Mouse (Mus musculus): Measurements from ENCODE around the gene St3gal3. TPM values are rescaled to one million over a fixed set of nuclear protein-coding genes. Genes with fewer than 3 reads are reported as not detected.

St3gal3 gene
- total RNA-seq, 2 experiments from 2014 or later, result 65.8 to 68.8 TPM

DNA sequence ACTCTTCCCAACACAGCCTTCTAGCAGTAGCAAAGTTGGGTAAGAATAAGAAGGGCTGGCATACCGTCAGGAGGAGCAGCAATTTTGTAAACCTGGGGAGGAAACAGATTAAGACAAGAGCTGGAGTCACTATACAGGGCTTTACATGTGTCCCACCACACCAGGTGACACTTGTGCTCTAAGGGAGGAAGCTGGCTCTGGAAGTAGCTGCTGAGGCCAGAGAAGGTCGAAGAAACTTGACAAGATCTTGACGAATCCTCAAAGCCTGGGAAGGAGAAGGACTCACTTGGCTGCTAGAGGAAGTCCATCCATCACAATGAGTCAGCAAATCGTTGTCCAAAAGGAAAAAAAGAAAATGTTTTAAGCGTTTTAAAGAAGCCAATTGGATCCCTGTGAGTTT lies 218.3 kb downstream of the St3gal3 start:
- intact Hi-C loops (cut with DNase I), result loop anchor here (5.0 kb wide), 1 partner anchor 79 kb away; no protein-coding TSS in a partner anchor
- DNase-seq, result no peak

DNA sequence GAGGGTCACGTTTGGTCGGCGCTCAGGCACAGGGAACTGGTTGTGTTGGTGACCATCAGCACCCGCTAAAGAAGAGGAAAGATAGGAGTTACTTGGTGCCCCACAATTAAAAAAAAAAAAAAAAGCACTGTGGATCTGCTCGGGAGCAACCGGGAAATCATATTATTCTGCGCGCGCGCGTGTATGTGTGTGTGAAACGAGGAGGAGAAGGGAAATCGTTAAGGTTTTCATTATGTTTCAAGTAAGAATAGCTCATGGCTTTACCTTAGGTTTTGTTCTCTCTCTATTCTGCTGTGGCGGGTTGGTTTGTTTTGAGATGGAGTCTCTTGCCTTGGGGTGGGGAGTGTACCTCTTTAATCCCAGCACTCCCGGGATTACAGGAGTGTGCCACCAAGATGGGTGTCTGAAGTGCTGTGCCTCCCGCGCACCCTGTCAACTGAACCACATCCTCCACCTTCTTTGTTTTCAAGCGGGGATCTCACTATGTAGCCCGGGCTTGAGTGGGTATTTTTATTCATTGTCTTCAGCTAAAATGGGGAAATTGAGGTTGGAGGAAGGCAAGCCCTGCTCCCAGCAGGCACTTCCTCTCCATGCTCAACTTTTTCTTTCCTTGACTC lies 219.1 kb downstream of the St3gal3 start:
- no peak for DNase-seq
- intact Hi-C loops (cut with DNase I), result loop anchor here (5.0 kb wide), 1 partner anchor 78 kb away; no protein-coding TSS in a partner anchor

DNA sequence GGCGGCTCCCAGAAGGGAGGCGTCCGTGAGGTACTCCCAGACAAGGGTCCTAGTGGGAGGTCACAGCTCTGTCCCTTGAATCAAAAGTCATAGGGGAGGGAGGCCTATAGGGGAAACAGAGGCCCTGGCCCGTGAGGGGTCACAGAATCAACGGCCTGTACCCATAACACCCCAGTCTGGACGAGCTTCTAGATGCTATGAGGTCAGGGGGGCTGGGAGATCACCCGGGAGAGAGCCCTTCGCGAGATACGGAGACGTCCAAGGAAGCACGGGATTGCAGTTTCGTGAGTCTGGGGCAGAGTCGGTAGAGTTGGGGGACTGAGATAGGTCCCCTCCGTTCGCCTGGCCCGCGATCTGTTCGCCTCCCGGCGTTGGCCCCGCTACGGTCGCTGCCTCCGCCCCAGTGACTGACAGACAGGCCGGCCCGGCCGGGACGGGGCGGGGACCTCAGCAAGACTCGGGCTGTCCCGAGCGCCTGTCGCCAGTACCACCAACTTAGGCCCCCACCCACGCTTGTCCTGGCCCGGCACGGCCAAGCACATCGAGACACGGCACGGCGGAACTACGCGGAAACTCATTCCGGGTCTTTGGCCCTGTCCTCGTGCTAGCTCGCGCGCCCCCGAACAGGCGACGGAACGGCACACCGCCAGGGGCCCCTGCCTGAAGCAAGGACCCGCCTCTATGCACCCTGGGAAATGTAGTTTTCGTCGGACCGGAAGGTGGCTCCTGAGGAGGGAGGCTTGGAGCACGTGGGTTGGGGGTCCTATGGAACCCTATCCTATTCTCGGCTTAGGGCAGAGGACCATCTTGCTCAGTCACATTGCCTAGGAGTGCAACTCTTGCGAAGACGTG lies 219.9 kb downstream of the St3gal3 start, which contains the start of gene Ipo13:
Gene Ipo13 (minus strand): TSS at position 409 of the 852 bp plus-strand sequence.
- DNase-seq, result peak; percentile 86 to 97

DNA sequence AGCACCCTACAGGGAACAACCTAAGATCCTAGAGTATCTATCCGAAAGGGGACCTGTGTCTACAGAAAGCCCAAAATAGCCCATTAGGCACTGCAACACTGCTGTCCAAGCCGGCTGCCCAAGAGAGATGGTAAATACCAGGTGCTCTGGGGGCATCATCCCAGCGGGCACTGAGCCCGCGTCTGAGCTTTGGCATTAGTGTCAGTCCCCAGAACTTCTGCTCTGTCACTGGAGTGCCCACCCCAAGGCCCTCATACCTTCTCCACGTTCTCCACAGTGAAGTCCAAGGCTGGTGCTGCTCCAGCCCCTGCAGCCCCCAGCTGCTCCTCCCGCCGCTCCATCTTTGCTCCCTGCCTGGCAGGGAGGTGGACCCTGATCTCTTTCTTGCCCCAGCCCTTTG lies 220.7 kb downstream of the St3gal3 start:
- intact Hi-C loops (cut with DNase I), result no loop called here
- peak; percentile 65 to 69 for DNase-seq

More for the DNA sequence above, 219.9 kb downstream of the St3gal3 start, which contains the start of gene Ipo13:
- intact Hi-C loops (cut with DNase I), result loop anchor here (5.0 kb wide), 1 partner anchor 78 kb away; no protein-coding TSS in a partner anchor

DNA sequence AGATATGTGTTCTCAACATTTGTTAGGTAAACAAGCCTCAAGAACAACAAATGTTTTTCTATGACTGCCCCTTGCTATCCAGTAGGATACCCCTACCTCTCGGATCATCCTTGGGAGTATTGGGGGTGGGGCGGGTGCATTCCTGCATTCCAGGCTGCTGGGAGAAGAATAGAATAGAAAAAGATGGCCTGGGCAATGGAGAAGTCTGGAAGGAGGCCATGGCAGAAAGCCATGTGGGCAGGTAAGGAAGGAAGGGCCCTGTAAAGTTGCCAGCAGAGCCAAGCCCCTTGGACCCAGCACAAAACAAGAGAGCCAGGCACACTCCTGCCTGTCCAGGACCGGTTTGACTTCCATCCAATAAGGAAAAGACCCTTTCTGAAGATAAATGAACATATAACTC lies 221.3 kb downstream of the St3gal3 start:
- no peak for DNase-seq
- intact Hi-C loops (cut with DNase I), result no loop called here

DNA sequence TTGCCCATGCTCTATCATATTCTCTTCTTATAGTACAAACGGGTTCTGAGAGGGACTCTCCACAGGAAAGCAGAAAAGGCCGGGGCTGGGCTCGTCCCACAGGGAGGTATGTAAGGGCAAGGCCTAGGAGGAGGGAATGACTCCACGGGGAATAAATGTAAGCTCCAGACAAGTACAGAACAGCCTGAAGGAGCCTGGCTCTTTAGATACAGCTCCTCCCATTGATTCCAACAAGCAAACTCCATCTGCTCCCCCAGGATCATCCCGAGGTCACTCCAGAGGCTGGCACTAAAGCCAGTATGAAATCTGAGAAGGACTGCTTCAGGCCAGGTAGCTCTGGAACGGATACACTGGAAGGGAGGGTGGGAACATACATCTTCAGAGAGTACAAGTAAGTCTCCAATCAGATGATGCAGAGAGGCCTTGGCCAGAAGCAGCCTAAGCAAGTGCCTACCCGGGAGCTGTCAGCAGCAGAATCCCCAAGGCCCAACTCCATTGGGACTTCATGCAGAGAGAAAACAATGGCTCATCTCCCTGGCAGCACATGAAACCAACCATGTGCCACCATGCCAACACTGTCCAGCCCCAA lies 221.9 kb downstream of the St3gal3 start:
- DNase-seq, result no peak
- intact Hi-C loops (cut with DNase I), result no loop called here

DNA sequence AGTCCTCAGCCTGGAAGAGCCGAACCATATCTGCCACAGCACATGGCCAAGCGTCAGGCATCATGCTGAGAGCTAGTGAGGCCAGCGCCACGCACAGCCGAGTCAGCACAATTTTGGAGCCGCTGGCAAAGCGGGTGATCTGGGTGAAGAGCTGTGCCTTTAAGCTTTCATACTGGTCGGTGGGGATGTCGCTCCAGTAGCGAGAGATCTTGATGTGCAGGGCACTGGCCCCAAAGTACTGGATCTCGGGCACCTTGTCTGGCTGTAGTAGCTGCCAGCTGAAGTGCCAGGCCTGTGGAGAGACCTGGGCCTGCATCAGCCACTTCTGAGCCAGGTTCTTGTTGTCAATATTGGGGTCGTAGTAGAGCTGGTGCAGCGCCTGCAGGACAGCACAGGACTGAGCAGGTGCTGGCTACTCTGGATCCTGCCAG lies 222.6 kb downstream of the St3gal3 start:
- intact Hi-C loops (cut with DNase I), result no loop called here
- DNase-seq, result no peak

DNA sequence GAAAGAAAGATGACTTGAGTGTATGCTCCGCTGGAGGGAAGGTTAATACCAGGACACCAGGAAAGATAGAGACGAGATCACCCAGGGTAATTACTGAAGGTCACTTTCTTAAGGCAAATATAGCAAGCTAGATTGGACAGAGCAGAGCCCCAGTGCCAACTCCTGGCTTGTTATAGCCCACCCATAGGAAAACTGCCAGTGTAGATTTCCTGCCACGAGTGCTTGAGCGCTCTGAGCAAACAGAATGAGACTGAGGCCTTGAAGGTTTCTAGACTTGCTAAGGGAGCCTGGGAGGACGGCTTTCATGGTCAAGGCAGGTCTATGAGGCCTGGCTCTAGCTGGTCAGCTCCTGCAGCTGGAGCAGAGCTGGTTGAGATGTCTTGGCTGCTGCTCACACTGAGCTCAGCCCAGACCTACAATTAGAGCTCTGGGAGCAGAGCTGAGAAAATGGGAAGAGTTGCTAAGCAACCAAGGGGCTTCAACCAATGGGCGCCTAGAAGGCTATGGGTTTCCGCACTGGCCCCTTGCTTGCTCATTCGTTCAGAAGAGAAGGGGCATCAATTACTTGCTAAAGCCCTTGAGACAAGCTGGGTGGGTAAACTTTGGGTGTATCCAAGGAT lies 225.8 kb downstream of the St3gal3 start:
- no peak for DNase-seq

DNA sequence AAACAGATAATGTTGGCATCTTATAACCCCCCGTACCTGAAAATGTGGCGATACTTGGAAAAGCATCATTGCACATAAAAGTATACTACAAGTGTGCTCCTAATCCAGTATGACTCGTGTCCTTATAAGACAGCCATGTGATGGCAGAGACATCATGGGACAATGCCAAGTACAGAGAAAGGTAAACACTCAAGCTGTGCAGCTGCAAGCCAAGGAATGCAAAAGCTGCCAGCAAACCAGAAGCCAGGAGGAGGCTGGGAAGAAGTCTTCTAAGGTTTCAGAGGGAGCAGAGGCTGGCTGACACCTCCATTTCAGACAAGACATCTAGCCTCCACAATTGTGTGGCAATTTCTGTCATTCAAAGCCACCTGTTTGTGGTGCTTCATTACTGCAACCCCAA lies 228.5 kb downstream of the St3gal3 start:
- peak in 1 of 2 experiments; percentile 48 for DNase-seq
- intact Hi-C loops (cut with DNase I), result no loop called here

More for the DNA sequence above, 225.8 kb downstream of the St3gal3 start:
- intact Hi-C loops (cut with DNase I), result no loop called here

DNA sequence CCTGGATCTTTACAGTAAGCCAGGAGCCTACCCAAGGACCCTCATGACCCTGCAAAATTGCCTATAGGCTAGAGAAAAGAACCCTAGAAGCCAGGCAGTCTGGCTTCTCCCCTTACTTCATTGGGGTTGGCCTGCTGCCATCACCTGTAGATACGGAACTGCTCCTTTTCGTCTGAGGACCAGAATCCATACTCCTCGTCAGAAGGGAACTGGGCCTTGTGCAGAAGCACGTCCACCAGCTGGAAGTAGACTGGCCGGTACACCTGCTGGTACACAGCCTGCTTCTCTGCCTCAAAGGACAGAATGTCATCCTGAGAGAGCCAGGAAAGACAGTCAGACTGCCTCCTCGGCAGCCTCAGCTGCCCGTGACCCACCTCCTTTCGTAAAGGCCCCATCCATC lies 230.0 kb downstream of the St3gal3 start:
- no peak for DNase-seq
- intact Hi-C loops (cut with DNase I), result no loop called here

DNA sequence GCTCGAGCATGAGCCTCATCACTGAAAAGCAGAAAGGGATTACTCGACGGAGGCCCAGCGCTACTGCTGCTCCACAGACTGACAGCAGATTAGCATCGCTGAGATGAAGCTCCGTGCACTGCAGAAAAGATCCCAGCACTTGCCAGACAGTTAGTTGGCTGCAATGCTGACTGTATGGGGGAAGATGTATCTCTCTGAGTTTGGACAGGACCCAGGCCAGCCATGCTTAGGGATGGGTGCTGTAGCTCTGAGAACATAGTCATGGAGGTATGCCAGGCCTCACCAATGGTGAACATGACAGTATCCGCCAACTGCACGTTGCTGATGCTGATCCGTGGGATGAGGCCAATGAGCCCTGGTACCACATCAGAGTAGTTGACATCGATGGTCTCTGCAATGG lies 230.6 kb downstream of the St3gal3 start:
- intact Hi-C loops (cut with DNase I), result no loop called here
- DNase-seq, result no peak

DNA sequence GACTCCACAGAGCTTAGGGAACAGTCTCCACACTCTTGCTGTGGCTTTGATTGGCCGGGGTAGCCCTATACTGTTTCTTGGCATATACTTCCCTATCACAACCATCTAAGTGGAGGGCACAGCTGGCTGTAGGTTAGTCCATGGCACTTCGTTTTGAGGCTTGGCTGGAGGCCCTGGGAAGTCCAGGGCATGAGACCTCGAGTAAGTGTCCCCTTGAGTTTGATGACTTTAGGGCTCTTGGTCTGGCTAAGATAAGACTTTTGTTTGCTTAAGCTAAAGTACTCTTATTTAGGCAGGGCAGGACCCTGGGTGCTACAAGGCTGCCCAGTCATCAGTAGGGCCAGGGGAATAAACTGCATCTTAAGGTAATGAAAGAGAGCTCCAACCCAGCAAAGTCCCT lies 236.6 kb downstream of the St3gal3 start:
- no peak for DNase-seq
- intact Hi-C loops (cut with DNase I), result no loop called here

DNA sequence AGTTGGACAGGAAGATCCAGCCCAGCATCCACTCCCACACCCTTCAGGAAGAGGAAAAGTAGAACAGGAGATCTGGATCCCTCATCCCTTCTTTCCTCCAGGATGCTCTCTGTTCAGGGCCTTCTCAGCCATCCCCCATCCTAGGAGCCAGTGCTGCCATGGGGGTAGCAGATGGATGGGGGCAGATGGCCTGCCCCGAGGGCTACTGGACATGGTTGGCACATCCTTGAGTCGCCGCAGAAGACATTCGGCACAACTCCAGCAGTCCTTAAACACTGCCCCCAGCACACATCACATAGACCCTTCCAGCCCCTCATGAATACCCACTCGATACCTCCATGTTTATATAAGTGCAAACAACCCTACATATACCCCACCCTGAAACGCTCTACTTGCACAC lies 238.7 kb downstream of the St3gal3 start:
- no peak for DNase-seq
- intact Hi-C loops (cut with DNase I), result no loop called here

DNA sequence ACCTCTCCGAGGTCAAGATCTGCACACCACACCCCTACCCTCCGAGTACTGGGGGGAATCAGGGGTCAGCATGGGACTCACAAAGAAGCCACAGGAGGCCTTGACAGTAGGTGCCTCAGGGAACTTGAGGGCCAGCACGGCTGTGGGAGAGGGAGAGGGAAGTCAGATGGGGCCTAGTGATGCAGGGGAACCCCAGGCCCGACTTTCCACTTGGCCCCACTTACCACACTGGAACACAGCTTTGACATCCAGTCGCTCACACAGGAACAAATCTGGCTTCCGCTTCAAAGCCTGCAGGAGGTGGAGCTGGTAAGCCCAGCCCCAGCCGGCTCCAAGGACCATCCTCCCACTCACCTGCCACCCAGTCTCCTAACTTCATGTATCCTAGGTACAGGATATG lies 239.4 kb downstream of the St3gal3 start:
- intact Hi-C loops (cut with DNase I), result no loop called here
- DNase-seq, result no peak

DNA sequence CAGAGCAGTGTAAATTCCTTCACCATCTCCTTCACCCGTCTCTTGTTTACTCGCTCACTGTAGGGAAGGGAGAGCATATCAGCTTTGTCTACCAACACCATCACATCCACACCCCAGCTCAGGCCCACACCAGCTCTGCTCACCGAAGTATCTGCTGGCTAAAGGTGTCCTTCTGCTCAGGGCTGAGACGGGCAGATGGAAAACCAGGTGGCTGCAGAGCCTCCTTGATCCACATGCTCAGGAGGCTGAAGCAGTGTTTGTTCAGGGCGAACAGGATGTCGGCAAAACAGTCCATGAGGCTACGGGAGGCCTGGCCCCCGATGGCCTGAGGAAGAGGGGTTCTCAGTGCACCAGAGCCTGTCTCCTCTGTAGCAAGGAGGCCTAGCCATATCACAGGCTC lies 240.1 kb downstream of the St3gal3 start:
- intact Hi-C loops (cut with DNase I), result no loop called here
- DNase-seq, result no peak

DNA sequence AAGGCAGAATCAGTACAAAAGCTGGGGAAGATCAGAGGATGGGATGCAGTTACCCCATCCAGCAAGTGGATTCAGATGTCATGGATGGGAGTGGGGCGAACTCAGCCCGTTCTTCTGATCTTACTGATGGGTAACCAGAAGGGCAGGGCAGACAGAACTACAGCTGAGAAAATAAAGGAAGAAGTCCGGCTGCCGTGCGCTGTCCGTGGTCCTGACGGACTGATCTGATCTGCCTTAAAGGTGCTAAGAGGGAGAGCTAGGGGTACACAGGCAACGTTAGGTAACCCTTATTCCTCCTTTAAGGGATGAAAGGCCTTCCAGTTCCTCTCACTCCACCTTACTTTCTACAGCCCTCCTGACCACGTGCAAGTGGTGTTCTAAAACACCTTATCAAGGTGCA lies 241.3 kb downstream of the St3gal3 start:
- no peak for DNase-seq
- intact Hi-C loops (cut with DNase I), result no loop called here

DNA sequence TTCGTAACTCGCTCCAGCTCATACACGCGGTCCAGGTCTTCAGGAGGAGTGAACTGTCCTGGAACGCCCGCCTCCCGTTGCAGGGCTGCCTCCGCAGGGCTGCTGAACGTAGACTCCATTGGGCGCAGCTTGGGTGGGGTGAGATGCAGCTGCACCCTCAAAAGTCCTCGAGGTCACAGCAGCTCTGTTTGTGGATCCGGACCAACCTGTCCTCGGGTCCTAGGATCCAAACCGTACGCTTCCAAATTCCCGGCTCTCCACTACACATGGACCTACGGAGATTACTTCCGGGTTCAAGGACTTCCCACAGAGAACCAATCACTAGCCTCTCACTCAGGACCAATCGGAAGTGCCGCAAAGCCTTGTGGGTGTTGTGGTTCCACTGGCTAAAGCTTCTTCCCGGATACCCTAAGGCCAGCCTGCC lies 243.0 kb downstream of the St3gal3 start, which contains the start of gene Dph2:
Gene Dph2 (minus strand): TSS at position 295 of the 424 bp plus-strand sequence.
- intact Hi-C loops (cut with DNase I), result no loop called here
- peak; percentile 61 to 67 for DNase-seq

DNA sequence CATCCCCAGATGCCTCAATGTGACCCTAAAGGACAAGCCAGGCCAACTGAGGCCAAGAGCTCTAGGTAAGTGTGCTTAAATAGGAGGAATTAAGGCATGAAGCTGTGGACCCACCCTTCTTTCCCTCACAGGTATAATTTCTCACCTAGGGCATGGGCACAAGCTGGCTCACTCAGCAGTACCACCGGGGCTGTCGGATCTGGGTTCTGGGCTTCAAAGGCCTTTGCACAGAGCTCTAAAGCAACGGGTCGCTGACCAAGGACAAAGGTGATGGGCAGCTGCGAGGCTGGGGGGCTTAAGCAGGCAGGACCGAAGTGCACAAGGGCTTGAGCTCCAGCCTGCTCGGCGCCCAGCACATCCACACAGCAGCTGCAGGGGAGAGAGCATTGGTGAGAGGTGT lies 244.0 kb downstream of the St3gal3 start:
- intact Hi-C loops (cut with DNase I), result no loop called here
- no peak for DNase-seq

DNA sequence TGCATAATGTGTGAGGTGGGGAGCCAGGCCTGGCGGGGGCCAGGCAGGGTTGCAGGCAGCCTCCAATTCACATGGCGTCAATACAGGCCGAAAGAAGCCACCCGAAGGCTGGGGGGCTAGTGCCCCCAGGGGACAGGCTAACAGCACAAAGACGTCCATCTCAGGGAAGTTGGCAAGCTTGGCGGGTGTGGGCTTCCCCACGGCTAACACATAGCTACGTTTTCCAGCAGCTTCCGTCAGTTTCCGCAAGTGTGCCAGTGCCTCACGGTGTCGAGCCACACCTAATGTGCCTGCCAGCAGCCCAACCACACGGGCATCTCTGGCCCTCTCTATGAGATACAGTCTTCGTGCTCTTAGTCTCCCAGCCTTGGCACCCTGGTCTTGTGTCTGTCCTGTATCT lies 244.7 kb downstream of the St3gal3 start:
- intact Hi-C loops (cut with DNase I), result no loop called here
- DNase-seq, result no peak

DNA sequence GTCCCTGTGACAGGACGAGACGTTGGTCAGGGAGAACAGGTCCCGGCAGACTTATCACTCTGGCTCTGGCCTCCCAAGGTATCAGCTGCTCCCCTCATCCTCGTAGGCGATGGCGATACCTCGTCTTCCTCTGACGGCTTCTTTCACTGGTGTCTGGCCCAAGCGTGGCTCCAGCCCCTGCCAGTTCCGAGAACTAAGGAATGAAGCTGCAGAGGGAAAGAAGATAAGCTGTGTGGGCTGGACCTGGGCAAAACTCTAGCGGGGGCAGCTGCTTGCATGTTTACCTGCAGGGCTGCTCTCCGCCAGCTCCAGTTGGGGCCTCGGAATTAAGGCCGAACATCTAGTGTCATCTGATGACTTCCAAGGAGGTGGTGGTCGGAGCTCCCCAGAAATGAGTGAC lies 245.2 kb downstream of the St3gal3 start:
- intact Hi-C loops (cut with DNase I), result no loop called here

DNA sequence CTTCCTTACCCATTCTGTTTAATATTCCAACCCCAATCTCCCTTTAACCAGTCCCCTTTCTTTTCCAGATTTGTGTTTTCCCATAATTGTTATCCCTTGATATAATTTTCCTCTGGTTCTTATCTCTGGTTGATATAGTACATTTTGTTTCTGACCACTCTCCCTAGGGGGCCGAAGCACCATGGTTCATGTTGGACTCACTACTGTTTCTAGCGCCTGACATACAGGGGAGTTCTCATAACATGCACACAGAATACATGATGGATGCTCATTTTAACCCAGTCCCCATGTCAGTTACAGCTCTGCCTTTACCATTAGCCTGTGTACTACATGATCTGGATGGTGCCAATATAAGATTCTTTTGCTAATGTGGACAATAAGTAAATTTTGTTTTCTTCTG lies 246.8 kb downstream of the St3gal3 start:
- intact Hi-C loops (cut with DNase I), result no loop called here
- no peak for DNase-seq

More for the DNA sequence above, 245.2 kb downstream of the St3gal3 start:
- no peak for DNase-seq
